ENCODE assay signal across 8 mouse cellular contexts in genomic region chr1:139421875-139422791, GRCm38 (mm10). TPM values are rescaled to one million over a fixed set of nuclear protein-coding genes. Genes with fewer than 3 reads are reported as not detected.
DNase-seq lines count a peak whose midpoint lies in the region; ATAC-seq lines count a peak whose summit lies in the region.

Zbtb41 (plus strand) TSS chr1:139422288.

- peak; percentile 94 for ATAC-seq in hindbrain, embryonic 11.5 days (ENCODE audit: low FRiP score)

- no peaks in the 10 kb centered on the region for H3K9me3 ChIP-seq in hindbrain, embryonic 11.5 days (ENCODE audit: control insufficient read depth, low read length)

- H3K4me1 ChIP-seq in hindbrain, embryonic 11.5 days (replicated peaks; ENCODE audit: control insufficient read depth, insufficient read depth, low read length), result peaks cover 12% of the 10 kb centered on the region

- peak within 1 kb of the TSS; percentile 83 for H3K4me3 ChIP-seq in hindbrain, embryonic 11.5 days (ENCODE audit: low read depth, low read length)

- H3K9ac ChIP-seq in hindbrain, embryonic 11.5 days (ENCODE audit: low read depth, low read length), result peak within 1 kb of the TSS; percentile 97

- DNase-seq in MN1 (ENCODE audit: low spot score), result peak; percentile 94
- DNase-seq in cerebellum, adult 9-10 months, result peak; percentile 89
- peak; percentile 47 to 86 for DNase-seq in frontal cortex, adult 2 months (ENCODE audit: extremely low spot score in 1 of 2, low spot score in 1 of 2)
- peak; percentile 94 for DNase-seq in hindbrain, embryonic 11.5 days (ENCODE audit: low spot score)
- peak; percentile 86 to 93 for DNase-seq in layer of hippocampus, postnatal 10 days (ENCODE audit: low spot score in 2 of 2)
- DNase-seq in lung, postnatal 10 days, result peak; percentile 90
- DNase-seq in ovary, postnatal 36 days (ENCODE audit: low spot score), result peak; percentile 91
- peak; percentile 90 for DNase-seq in thymus, postnatal 25 days

- WGBS in hindbrain, embryonic 11.5 days, result under 1% methylated on average over 63 of the region's 88 CpGs

- peak within 1 kb of the TSS; percentile 70 for H3K4me2 ChIP-seq in hindbrain, embryonic 11.5 days (replicated peaks; ENCODE audit: low read depth, low read length)

- peak within 1 kb of the TSS; percentile 91 for H3K27ac ChIP-seq in hindbrain, embryonic 11.5 days (ENCODE audit: low read depth, low read length)

- no peaks in the 10 kb centered on the region for H3K27me3 ChIP-seq in hindbrain, embryonic 11.5 days (ENCODE audit: control insufficient read depth, insufficient read depth, low read length)

- no peaks in the 10 kb centered on the region for H3K36me3 ChIP-seq in hindbrain, embryonic 11.5 days (ENCODE audit: control insufficient read depth, insufficient read depth, low read length)

RNA-seq across cellular contexts. Expression of gene Zbtb41, which starts in this region (rescaled TPM):
- 8.2 and 9.0 TPM in 2 replicates for polyA plus RNA-seq in frontal cortex, adult 2 months (2012; rRNA removed)
- 16.5 and 20.2 TPM in 2 replicates for polyA plus RNA-seq in hindbrain, embryonic 11.5 days (2014; fragmentation: Nextera tagmentation; extraction: Ambion mirVana)
- total RNA-seq in layer of hippocampus, postnatal 10 days (2021), result 10 to 100 TPM; 33.1 to 37.2 TPM

Comparison
In these comparisons a context has a peak if more than half of its experiments do, and no peak if none do; other contexts are left out.
1. Peak in every context shown above with its lines: DNase-seq, ATAC-seq, H3K4me3 ChIP-seq and H3K27ac ChIP-seq.